8 mouse cellular contexts compared by ENCODE assay signal in genomic region chrX:133691581-133692391, GRCm38 (mm10). TPM values are rescaled to one million over a fixed set of nuclear protein-coding genes. Genes with fewer than 3 reads are reported as not detected.
DNase-seq lines count a peak whose midpoint lies in the region; ATAC-seq lines count a peak whose summit lies in the region.

No protein-coding gene starts in this region.

- H3K27me3 ChIP-seq in heart, embryonic 13.5 days (replicated peaks): peaks cover 26% of the 10 kb centered on the region
- peaks cover 8% of the 10 kb centered on the region; the same call in 1 of the 2 replicates for H3K27me3 ChIP-seq in kidney, embryonic 16.5 days (ENCODE audit: insufficient read depth, low read length)
- peaks cover 3% of the 10 kb centered on the region; the same call in 1 of the 2 replicates for H3K27me3 ChIP-seq in midbrain, embryonic 16.5 days (ENCODE audit: control insufficient read depth, insufficient read depth, low read depth, low read length)

- no peak overlapping the region for H3K9ac ChIP-seq in heart, embryonic 13.5 days
- H3K9ac ChIP-seq in kidney, embryonic 16.5 days (replicated peaks; ENCODE audit: low read length): no peak overlapping the region
- H3K9ac ChIP-seq in midbrain, embryonic 16.5 days (ENCODE audit: low read depth, low read length): peak overlapping the region; percentile 50

- peak overlapping the region; percentile 60 for H3K4me3 ChIP-seq in heart, embryonic 13.5 days
- H3K4me3 ChIP-seq in kidney, embryonic 16.5 days (ENCODE audit: low read length): peak overlapping the region; percentile 37
- H3K4me3 ChIP-seq in midbrain, embryonic 16.5 days (ENCODE audit: low read depth, low read length): peak overlapping the region; percentile 61

- H3K4me1 ChIP-seq in heart, embryonic 13.5 days: no peaks in the 10 kb centered on the region; the same call in 1 of the 2 replicates
- peaks cover 2% of the 10 kb centered on the region; the same call in 1 of the 2 replicates for H3K4me1 ChIP-seq in kidney, embryonic 16.5 days (ENCODE audit: insufficient read depth, low read length)
- H3K4me1 ChIP-seq in midbrain, embryonic 16.5 days (ENCODE audit: control insufficient read depth, insufficient read depth, low read length): no peaks in the 10 kb centered on the region

- no peaks in the 10 kb centered on the region for H3K36me3 ChIP-seq in heart, embryonic 13.5 days
- H3K36me3 ChIP-seq in kidney, embryonic 16.5 days (ENCODE audit: insufficient read depth, low read length): no peaks in the 10 kb centered on the region
- no peaks in the 10 kb centered on the region for H3K36me3 ChIP-seq in midbrain, embryonic 16.5 days (ENCODE audit: control insufficient read depth, insufficient read depth, low read length)

- ATAC-seq in heart, embryonic 13.5 days (ENCODE audit: extremely low read depth, insufficient number of reproducible peaks, low FRiP score, low TSS enrichment): no peak
- ATAC-seq in kidney, embryonic 16.5 days (ENCODE audit: low FRiP score, low TSS enrichment): no peak; the same call in 1 of the 2 replicates
- ATAC-seq in midbrain, embryonic 16.5 days: 0 out of 2 replicates have a peak, but pooled peaks have one; percentile 44

- H3K27ac ChIP-seq in heart, embryonic 13.5 days (replicated peaks): no peak overlapping the region
- no peak overlapping the region for H3K27ac ChIP-seq in kidney, embryonic 16.5 days (ENCODE audit: low read length)
- H3K27ac ChIP-seq in midbrain, embryonic 16.5 days (ENCODE audit: low read length): peak overlapping the region; percentile 75

- no peaks in the 10 kb centered on the region for H3K9me3 ChIP-seq in heart, embryonic 13.5 days
- H3K9me3 ChIP-seq in kidney, embryonic 16.5 days (ENCODE audit: low read length): no peaks in the 10 kb centered on the region
- H3K9me3 ChIP-seq in midbrain, embryonic 16.5 days (replicated peaks; ENCODE audit: control insufficient read depth, low read length, poor library complexity, severe bottlenecking): no peaks in the 10 kb centered on the region

- peak overlapping the region; percentile 80 for H3K4me2 ChIP-seq in heart, embryonic 13.5 days
- peak overlapping the region; percentile 54 for H3K4me2 ChIP-seq in kidney, embryonic 16.5 days (replicated peaks; ENCODE audit: low read depth, low read length)
- H3K4me2 ChIP-seq in midbrain, embryonic 16.5 days (ENCODE audit: low read length): peak overlapping the region; percentile 58

- WGBS in heart, embryonic 13.5 days: 6% methylated on average over 12 of the region's 12 CpGs
- WGBS in kidney, embryonic 16.5 days: 17% methylated on average over 12 of the region's 12 CpGs
- WGBS in midbrain, embryonic 16.5 days: 11% methylated on average over 12 of the region's 12 CpGs

- peak; percentile 16 for DNase-seq in urinary bladder, postnatal 25 days (ENCODE audit: low spot score)
- DNase-seq in urinary bladder, adult 18-20 months (ENCODE audit: low spot score in 2 of 2): no peak
- DNase-seq in embryo, embryonic 11 days: peak; percentile 87
- peak; percentile 31 for DNase-seq in liver
- peak; percentile 44 for DNase-seq in thymus, postnatal 25 days

RNA-seq across cellular contexts. Expression of gene Pcdh19, which starts 3.0 kb away (rescaled TPM):
- 0.31 and 0.48 TPM in 2 replicates for polyA plus RNA-seq in heart, embryonic 13.5 days (2015; fragmentation: Nextera tagmentation; extraction: Ambion mirVana)
- 2.5 and 4.7 TPM in 2 replicates for polyA plus RNA-seq in kidney, embryonic 16.5 days (2015; fragmentation: Nextera tagmentation; extraction: Ambion mirVana)
- 26.3 and 29.1 TPM in 2 replicates for polyA plus RNA-seq in midbrain, embryonic 16.5 days (2015; fragmentation: Nextera tagmentation; extraction: Ambion mirVana)

Comparison
In these comparisons a context has a peak if more than half of its experiments do, and no peak if none do; other contexts are left out.
1. DNase-seq: peak in urinary bladder, postnatal 25 days (single experiment), embryo, embryonic 11 days (single experiment), liver (single experiment) and thymus, postnatal 25 days (single experiment); none in urinary bladder, adult 18-20 months (0 of 2).
2. Peak in every context shown above with its lines, with median percentiles within 50 percentile points of each other: H3K4me2 ChIP-seq and H3K4me3 ChIP-seq.